Mouse (Mus musculus) kidney, postnatal 36 days (tissue): ENCODE data around the gene Ms4a15.
A peak's percentile ranks its signal among the peaks of the same experiment; 100 is the strongest.

ENCODE experiments used
- DNase-seq, 2 experiments: peaks; one replicate each; pipeline ENCODE4 v3.0.0; 2021 to 2022; ENCODE audit warnings: mixed read lengths in 2 of 2

Ms4a15 gene

DNA sequence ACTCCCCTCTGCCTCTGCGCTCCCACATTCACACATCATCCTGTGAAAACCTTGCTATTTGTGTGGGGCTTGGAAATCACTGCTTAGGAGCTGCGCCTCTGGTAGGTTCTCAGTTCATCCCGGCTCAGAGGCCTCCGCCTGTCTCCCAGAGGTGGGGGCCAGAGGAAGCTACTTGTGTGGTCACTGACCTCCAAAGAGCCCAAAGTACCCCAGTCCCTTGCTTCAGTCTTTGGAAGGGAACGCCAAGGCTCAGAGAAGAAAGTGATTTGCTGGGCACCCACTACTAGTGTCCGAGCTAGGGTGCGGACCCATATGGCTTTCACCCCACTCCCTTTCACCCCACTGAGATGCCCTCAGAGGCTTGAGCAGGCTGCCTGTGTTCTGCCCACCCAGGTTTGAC is at the start of gene Ms4a15:
TSS of gene Ms4a15 (minus strand) at position 101 of the 400 bp plus-strand sequence.
- no peak for DNase-seq

DNA sequence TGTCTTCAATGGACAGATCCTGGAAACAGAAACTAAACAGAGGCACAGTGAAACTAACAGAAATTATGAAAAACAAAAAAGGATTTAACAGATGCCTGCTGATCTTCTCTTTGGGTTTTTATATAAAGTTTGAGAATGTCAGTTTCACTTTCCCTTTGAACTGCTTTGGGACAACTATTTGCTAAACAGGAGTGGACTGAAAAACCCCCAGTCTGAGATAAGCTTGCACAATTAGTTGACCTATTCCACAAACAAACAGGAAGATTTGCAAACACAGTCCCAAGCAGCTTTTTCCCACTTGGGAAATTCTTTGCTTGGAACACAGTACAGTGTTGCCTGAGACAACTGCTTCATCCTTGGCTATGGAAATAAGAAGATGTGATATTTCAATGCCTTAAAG is 44.5 kb upstream of the Ms4a15 start:
- no peak for DNase-seq

DNA sequence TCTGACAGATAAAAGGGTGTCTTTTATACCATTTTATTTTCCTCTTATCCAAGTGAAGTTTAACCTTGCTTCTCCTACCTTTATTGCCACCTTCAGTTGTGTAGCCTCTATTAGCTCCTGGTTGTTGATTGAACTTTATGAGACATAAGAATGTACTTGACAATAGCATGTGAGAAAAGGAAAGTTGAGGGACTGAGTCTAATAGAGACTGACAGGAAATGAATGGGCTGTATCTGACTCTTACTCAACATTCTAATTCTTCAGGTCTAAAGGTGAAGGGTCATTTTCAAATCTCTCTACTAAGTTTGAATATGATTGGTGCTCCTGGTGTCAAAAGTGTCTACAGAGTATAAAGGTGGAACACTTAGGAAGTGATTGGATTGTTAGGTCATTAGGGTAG is 29.3 kb upstream of the Ms4a15 start:
- no peak for DNase-seq

DNA sequence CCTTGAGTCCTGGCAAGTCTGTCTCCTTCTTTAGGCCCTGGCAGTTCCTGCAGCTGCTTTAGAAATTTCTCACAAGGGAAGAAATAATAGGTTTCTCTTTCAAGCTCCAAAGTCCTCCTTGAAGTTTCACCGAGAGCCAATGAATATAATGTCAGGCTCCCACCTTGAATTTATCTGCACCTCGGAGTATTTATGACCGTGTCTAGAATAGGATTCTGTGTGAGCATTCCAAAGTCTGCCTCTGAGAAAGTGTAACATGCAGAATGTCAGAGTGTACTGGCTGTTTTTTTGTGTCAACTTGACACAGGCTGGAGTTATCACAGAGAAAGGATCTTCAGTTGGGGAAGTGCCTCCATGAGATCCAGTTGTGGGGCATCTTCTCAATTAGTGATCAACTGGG is 24.8 kb upstream of the Ms4a15 start, which contains the start of gene Ms4a18:
TSS of gene Ms4a18 (minus strand) at position 141 of the 400 bp plus-strand sequence.
- DNase-seq: no peak

DNA sequence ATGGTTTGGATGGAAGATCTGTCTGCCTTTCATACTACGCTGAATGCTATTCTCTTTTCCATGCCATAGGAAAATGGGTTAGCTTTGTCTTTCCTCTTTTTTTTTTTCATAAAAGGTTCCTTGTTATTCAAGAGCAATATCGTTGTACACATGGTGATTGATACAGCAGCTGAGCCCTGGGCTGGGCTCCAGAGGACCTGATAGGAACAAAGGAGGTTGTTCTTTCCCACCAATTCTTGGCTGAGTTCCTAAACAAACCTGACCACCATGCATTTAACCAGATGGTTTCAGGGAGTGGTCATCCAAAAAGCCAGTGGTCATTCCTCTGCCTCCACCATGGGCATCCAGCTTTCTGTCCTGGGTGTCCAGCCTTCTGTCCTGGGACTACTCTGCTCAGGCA is 24.2 kb upstream of the Ms4a15 start:
- no peak for DNase-seq

DNA sequence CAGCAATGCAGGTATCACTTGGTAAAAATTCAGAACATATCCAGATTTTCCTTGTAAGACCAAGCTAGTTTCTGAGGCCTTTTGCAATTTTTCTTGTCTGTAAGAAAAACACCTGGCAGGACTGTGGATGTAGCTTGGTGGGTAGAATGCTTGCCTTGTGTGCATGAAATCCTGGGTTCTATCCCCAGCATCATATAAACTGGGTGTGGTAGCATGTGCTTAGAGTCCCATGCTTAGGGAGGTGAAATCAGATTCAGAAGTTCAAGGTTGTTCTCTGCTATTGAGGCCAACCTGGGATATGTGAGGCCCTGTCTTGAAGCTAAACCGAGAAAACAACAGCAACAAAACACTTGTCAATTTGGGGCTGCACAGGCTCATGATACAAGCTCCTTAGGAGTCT is 22.9 kb upstream of the Ms4a15 start:
- no peak for DNase-seq

DNA sequence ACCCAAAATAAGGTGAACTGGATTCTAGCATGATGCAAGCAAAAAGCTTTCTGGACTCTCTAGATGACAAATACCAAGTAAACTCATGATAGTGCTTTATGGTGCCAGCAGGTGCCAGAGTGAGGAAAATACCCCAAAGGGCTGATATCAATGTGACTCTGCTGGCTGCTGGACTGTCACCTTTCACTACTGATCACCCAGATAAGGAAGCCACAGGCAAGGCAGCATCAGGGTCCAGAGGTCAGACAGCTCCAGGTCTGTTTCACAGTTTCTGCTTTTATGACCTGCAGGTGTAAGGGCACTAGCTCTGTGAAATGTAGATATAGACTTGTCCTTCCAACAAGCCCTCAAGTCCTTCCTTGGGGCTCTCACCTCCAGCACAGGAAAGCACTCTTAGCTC is 22.4 kb upstream of the Ms4a15 start:
- DNase-seq: no peak

DNA sequence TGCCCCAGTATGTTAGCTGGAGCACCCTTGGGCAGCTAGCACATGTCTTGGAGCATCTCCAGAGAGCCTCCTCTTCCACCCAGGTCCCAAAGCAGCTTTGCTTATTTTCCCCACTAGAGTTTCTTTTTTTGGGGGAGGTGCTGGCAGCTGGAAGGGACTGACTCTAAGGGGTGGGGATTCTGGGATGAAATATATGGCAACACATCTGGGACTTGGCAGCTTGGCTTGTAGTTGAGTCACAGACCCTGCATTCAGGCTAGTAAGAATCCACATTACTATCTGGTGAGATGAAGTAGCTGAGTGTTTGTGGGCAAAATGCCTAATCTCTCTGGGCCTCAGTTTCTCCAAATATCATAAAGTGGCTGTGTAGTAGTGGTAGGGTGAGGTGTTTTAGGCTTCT is 1.1 kb downstream of the Ms4a15 start:
- DNase-seq: no peak

DNA sequence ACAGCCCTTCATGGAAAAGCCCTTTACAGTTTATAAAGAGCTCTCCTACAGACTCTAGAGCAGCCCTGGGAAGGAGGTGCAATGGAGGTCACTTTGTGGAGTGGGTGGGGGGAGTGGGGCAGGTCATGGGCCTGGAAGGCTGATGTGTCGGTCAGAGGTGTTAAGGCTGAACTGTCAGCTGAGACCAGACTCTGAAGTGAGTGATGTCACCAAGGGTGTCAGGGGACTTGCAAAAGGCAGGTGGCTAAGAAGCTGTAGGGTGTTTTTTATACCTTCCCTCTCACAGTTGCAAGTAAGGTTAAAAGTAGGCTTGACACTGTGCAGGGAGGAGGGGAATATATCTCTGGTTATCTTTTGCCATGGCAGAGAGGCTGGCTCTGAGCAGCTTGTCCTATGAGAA is 2.3 kb downstream of the Ms4a15 start:
- DNase-seq: no peak

DNA sequence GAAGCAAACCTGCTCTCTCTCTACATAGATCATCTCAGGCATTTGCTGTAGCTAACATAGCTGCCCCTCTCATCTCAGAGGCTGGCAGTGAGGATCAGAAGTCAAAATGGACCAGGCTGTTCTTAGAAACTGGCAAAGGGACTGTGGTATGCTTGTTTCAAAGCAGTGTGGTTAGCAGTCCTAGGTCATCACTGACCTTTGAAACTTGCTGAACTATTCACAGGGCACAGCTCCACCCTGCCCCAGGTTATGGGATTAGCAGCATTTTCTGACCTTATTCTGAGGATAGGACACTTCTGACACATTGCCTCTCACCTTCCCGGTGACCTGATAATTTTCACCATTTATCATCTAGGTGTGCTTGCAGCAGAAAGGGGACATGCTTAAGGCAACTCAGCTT is 4.5 kb downstream of the Ms4a15 start:
- DNase-seq: peak in 1 of 2 experiments; percentile 18

DNA sequence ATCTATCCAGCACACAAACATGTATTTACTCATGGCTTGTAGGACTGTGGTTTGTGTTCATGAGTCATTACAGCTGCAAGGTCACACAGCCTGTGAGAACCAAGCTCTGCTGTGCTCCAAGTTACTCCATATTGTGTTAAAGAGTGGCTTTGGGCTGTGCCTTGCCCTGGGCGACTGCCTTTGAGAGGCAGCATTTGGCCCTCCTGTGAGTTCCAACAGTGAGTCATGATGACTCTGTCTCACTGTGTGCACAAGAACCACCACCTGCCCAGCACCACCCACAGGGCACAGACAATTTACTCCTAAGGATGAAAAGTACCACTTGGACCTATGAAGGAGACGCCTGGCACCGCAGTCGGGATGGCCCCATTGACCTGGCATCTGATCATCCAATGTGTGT is 7.2 kb downstream of the Ms4a15 start:
- no peak for DNase-seq

DNA sequence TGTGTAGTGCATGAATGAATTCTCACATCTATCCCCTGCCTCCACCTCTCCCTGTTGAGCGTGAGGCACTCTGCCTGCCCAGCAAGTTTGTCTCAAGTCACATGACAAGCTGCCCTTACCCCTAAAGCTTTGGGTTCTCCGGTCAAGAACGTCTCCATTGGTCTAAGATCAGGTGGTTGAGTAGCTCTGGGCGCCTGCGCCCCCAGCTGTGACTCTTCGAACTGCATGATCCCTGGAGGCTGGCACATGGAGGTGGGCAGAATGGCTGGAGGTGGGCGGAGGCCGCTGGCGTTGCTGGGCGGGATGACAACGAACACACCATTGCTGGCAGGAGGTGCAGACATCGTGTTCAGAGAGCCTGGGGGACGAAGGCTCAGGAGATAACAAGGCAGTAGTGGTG is 8.5 kb downstream of the Ms4a15 start:
- no peak for DNase-seq

DNA sequence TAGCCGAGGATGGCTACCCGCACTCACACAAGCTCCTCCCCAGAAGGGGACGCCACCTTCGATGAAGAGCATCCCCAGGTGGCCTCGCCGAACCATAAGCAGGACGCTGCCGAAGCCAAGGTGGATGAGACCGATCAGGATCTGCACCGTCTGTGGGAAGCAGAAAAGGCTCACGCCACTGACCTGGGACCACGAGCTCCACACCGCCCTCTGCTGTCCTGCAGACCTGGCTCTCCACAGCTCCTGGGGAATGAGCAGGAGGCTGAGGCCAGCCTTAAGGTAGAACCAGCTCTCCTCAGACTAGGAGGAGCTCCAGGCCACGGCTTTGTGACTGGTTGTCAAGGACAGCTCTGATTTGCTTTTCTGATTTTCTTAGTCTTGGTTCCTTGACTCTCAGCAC is 9.9 kb downstream of the Ms4a15 start:
- DNase-seq: peak; percentile 31 to 82

DNA sequence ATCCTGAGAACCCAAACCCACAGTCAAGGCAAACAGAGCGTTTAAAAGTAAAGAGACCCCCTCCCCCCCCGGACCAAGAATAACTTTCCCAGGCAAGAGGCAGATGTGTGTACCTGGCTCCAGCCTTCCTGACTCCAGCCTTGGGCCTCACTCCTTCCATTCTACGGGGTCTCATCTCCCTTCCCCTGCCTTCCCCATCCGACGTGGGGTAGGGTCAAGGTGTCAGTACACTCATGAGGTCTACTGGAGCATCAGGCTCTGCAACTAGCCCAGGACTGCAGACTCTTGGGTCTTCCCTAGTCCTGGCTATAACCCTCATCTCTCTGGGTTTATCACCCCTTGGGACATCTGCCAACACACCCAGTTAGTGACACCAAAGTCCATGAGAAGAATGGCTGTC is 12.8 kb downstream of the Ms4a15 start:
- no peak for DNase-seq

DNA sequence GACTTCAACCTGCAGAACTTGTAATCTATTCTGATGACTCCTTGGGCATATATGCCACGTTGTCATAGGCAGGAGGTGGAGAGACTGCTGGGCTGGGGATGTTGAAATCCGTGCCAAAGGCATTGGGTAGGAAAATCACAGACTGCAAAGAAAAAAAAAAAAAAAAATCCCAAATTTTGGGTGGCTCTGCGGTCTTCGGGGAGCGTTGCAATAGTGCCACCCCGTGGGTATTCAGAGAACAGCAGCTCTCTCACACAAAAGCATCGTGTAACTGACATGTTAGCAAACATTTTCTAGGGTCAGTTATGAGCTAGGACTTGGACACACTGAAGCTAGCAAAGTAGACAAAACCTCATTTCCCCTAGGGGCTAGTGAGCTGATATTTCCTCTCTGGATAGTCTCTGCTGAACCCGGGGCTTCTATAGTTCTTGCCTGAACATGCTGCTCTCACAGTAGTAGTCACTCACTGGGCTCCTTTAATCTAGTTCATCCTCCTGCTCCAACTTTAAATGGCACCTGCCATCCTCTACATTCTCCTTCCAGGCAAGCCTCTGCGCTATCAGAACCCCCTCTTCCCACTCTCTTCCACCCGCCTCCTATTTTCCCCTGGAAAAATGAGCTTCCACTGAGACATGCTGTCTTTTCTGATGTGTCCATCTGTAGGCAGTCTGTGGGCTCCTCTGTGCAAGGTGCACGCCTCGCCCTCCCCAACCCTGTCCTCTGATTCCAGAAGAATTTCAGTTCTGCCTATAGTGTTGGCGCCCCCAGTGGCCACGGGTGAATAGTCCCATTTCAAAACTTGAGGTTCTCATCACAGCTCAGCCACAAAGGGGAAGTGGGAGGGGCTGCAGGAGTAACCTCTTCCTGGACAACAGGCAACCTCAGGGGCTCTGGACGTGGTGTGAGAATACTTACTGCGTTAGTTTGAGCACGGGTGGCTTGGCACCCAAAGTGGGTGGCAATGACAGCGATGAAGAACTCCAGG is 13.6 kb downstream of the Ms4a15 start:
- peak; percentile 73 to 90 for DNase-seq

DNA sequence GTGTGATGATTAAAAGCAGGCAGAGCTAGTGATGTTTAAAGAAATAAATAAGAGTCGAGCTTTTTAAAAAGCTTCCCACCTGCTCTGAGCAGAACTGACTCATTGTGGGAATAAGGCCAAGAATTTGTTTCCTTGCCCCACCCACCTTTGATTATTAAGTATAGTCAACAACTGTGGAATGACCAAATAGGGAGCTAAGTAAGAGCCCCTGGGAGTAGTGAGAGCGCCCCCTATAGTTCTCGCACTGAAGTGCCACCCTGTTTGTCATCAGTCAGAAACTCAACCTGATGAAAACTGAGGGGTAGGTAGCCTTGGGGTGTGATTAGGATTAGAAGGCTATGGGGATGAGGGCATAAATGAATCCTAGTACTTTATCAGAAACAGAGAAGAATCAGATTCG is 16.7 kb downstream of the Ms4a15 start:
- peak in 1 of 2 experiments; percentile 33 for DNase-seq

DNA sequence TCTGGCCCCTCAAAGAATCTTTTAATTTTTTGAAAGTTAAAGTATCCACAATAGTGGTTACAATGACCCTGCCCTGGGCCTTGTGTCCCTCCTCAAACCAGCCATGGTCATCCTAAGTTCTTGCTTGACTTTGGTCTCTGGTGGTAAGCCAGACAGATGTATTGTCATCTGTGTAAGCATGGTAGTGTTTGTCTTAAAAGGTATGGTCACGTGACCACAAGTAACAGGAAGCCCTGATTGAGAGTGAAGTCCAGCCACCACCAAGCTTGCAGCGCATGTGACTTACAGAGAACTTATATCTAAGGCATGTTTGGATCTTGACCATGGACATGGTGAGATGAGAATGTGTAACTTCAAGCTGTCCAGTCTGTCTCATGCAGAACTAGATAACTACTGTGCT is 17.9 kb downstream of the Ms4a15 start:
- DNase-seq: no peak

DNA sequence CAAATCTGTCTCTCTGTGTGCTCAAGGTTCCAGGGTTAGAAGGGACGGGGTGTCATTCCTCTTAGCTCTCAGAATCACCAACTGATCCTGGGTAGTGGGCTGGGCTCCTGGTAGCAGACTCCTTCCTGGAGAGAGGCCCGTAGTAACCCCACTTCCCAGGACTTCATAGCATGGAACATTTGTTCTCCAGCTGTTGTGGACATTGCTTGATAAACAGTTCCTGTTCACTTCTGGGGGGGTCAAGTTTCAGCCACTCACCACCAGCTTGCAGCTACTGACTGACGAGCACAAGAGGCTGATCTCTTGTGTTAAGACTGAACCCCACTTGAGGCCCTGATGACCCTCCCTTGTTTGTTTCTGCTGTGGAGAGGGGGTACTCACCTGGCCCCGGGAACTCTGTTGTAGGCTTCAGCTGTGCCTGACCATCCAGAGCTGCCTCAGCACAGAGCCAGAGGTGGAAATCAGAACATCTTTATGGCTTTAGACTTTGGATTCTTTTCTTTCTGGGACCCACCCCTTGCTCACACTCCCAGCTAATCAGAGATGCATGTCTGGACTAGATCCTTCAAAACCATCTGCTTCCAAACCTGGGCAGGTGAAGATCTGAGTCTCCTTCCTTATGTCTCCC is 18.7 kb downstream of the Ms4a15 start, which contains the start of gene Ms4a10:
TSS of gene Ms4a10 (minus strand) at position 433 of the 628 bp plus-strand sequence.
- no peak for DNase-seq

DNA sequence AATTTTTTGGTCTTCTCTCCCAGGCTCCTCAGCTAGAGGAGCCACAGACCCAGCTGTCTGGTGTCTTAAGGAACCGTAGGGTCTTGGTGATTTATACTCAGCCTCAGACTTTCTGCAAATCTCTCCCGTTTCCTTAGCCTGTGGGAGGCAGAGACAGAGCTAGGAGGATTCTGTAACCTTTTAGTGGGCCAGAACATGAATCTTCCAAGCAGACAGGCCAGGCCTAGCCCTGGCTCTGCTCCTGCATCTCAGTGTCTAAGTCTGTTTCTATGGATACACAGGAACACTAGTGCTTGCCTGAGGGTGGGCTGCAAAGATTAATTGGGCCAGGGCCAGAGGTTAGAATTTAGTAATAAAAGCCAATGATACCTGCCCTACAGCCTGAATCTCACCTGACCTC is 19.9 kb downstream of the Ms4a15 start:
- DNase-seq: no peak

DNA sequence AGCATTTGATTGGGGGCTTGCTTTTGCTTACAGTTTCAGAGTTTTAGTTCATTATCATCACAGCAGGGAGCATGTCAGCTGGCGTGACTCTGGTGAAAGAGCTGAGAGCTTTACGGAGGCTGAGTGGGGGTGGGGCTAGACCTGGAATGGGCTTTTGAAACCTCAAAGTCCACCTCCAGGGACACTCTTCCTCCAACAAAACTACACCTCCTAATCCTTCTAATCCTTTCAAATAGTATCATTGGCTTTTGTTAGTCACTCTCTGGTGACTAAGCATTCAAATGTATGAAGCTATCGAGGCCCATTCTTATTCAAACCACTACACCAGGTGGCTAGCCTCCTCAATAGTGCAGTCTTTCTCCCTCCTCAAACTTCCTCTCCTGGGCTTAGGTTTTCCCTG is 20.4 kb downstream of the Ms4a15 start:
- DNase-seq: no peak

DNA sequence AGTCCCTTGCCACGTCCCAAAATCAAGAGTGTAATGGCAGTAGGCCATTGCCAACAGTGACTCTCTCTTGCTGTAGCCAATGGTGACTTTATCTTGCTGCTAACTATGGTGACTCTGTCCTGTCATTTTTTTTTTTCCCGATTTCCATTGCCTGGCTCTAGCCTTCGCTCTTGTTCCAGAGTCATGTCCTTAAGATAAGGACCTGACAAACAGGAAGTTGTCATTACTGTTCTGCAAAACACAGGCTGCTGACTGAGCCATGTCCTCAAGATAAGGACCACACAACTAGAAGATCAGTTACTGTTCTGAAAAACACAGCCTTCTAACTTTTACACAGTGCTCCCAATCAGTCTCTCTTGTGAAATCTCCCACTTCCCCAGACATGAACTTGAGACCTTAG is 22.6 kb downstream of the Ms4a15 start:
- no peak for DNase-seq

DNA sequence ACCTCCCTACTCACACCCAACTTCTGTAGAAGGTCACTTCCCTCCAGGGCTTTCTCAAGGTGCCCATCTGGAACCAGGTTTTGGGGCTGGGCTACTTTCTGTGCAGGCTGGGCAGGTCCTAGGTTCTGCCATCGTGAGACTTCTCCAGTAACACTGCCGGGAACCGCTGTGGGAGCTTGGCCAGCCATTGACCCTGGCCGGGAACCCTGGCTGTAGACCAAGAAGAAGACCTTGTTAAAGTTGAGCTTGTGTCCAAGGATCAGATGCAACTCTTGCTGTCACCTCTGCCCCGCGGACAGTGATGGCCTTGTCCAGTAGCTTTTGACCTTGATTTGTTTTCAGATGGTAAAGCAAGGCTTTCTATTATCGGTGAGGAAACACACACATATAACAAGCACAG is 24.5 kb downstream of the Ms4a15 start:
- peak in 1 of 2 experiments; percentile 33 for DNase-seq

DNA sequence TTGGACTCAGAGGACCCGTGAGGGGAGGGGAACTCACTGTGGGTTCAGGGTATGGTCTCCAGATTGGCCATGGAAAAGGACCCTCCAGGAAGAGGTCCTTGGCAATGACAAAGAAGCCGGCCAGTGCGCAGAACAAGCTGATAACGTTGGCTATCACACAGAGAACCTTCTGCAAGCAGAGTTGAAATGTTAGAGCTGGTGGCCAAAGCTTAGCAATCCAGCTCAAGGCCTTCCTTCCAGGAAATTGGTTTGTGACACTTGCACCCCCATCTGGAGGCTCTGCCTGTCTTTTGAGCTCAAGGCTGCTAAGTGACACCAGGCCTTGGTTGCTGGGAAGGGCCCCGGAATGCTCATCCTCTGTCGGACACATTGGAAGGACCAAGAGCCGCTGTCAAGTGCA is 27.3 kb downstream of the Ms4a15 start:
- DNase-seq: no peak

DNA sequence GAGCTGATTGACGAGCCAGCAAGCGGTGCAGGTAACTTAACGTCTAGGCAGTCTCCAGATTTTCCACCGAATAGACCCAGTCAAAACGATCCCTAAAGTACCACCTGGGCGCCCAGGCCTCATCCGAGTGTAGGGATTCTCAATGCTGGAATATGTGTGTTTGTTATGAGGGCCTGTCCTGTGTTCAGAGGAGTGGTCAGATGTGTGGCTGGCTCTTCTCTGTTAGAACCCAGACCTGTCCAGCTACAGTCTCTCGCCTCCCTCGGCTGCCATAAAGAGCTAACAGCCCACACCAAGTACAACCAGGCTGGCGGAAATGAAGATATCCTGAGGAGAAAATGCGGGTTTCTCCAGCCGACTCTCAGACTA is 33.1 kb downstream of the Ms4a15 start:
- DNase-seq: no peak
